Mouse (Mus musculus) liver, postnatal 0 days (tissue): ENCODE measurements around the gene Zbtb32. TPM values are rescaled to one million over a fixed set of nuclear protein-coding genes. Genes with fewer than 3 reads are reported as not detected.

ENCODE experiments used
- ATAC-seq: fragments of 200-750 bp; cut with Nextera tagmentation; 2 replicates; pipeline ENCODE4 v1.8.0; 2017; ENCODE audit warnings: mild to moderate bottlenecking, moderate library complexity
- DNase-seq: peaks from one replicate; pipeline ENCODE4 v3.0.0-alpha.2; 2016
- H3K27ac ChIP-seq: fragments of 300-500 bp; sonication (generic); 2 replicates; pipeline ENCODE4 v1.5.1; 2014; ENCODE audit warnings: antibody characterized with exemption, moderate library complexity, mild to moderate bottlenecking, low read depth
- H3K27me3 ChIP-seq: fragments of 300-500 bp; sonication (generic); 2 replicates; pipeline ENCODE4 v1.6.1; 2014; ENCODE audit warnings: low read length, control low read depth, mixed read lengths; ENCODE audit not compliant: insufficient read depth
- H3K36me3 ChIP-seq: fragments of 300-500 bp; sonication (generic); replicated peaks from 2 replicates; pipeline ENCODE4 v1.6.1; 2014; ENCODE audit warnings: mild to moderate bottlenecking, control low read depth, low read length, moderate library complexity, mixed read lengths; ENCODE audit not compliant: insufficient read depth
- H3K4me1 ChIP-seq: fragments of 300-500 bp; sonication (generic); 2 replicates; pipeline ENCODE4 v1.6.1; 2014; ENCODE audit warnings: antibody characterized with exemption, mild to moderate bottlenecking, control low read depth; ENCODE audit not compliant: insufficient read depth
- H3K4me2 ChIP-seq: fragments of 300-500 bp; sonication (generic); 2 replicates; pipeline ENCODE4 v1.6.1; 2014; ENCODE audit warnings: low read depth, mild to moderate bottlenecking, low read length, moderate library complexity, mixed read lengths
- H3K4me3 ChIP-seq: fragments of 300-500 bp; sonication (generic); 2 replicates; pipeline ENCODE4 v1.5.1; 2014; ENCODE audit warnings: low read depth, low read length
- H3K9ac ChIP-seq: fragments of 300-500 bp; sonication (generic); replicated peaks from 2 replicates; pipeline ENCODE4 v1.6.1; 2014; ENCODE audit warnings: mild to moderate bottlenecking, moderate library complexity
- H3K9me3 ChIP-seq: fragments of 300-500 bp; sonication (generic); 2 replicates; pipeline ENCODE4 v1.6.1; 2016; ENCODE audit warnings: mild to moderate bottlenecking, control low read depth, low read length, mixed read lengths
- CTCF ChIP-seq: sonication (generic); IDR thresholded peaks from 2 replicates; pipeline ENCODE4 v1.5.1; 2016; ENCODE audit warnings: antibody characterized with exemption, low read depth
- EP300 ChIP-seq: IDR thresholded peaks from 2 replicates; pipeline ENCODE4 v1.6.1; 2016; ENCODE audit warnings: antibody characterized with exemption, low read depth, mild to moderate bottlenecking
- WGBS: fragments of 180-500 bp; shearing (Covaris S2); extraction: QIAGEN DNeasy Blood & Tissue Kit; methylation state at CpG from one replicate; pipeline ENCODE4 v1.1.7; 2014; ENCODE audit not compliant: insufficient replicate concordance; 5-methylcytosine and 5-hydroxymethylcytosine counted together
- microRNA-seq: library from miRNA; unstranded; fragments of <30 nt; microRNA quantifications from one replicate; pipeline ENCODE4, GENCODE M21; 2016
- polyA plus RNA-seq: library from polyadenylated mRNA; unstranded; fragments of >200 nt; fragmentation: Nextera tagmentation; extraction: Ambion mirVana; gene quantifications from 2 replicates; pipeline ENCODE4 v1.2.1, GENCODE M21; 2015

Zbtb32 gene
- polyA plus RNA-seq, 1 experiment from 2014 or later: 1.2 TPM

DNA sequence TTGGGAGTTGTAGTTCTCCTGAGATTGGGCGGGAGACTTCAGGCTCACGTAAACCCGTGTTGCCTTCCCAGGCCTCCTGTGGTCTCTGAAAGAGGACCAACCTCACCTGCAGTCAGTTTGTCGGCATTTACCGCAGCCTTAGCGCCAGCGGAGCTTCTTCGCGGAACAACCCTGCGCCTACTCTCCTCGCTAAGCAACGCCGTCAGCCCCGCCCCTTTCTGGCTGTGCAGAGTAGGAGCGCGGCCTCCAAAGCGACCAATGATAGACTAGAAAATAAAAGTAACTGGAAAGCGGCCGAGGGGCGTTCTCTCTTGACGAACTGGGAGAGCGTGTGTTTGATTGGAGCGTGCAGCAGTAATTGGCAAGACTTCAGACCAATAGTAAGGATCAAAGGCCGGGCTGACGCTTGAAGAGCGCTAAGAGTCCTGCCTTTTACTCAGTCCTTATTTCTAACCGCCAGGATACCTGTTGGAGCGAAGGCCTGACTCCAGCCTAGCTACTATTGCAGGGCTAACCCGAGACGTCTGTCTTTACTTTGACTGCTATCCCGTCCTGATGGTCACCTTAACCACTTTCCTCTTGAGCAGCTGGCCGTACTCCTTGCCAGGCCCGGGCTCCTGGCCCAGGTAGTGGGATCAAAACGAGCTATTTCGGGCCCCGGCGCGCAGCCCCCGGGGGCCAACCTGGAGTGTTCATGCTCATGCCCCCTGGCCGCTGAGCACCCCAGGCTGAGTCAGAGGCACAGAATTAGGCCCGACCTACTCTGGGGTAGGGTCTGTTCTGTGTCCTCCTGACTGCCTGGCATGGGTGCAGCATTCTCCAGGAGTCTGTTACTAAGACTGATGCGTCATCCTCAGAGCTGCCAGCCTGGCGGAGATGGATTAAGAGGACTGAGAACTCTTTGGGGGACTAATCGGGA is 46.3 kb downstream of the Zbtb32 start, which contains the start of the genes Hspb6 and Proser3:
Gene Hspb6, plus strand, starts transcription at position 77 of the 919 bp plus-strand sequence.
Gene Proser3, minus strand, starts transcription at position 198 of the 919 bp plus-strand sequence.
- peak within 1 kb of the TSS; percentile 79 for H3K9ac ChIP-seq
- DNase-seq (peak; percentile 97), ATAC-seq (peak; percentile 95)
- H3K27ac ChIP-seq: peak within 1 kb of the TSS; percentile 93
- H3K4me3 ChIP-seq: peak within 1 kb of the TSS; percentile 69
- H3K4me1 ChIP-seq: peaks cover 13% of the 10 kb centered on the region
- H3K9me3 ChIP-seq: no peaks in the 10 kb centered on the region
- peaks cover 25% of the 10 kb centered on the region for H3K36me3 ChIP-seq
- TF ChIP-seq CTCF (no peak), EP300 (peak; percentile 30; the same call in 1 of the 2 replicates)
- peak within 1 kb of the TSS; percentile 90 for H3K4me2 ChIP-seq
- under 1% methylated on average over 44 of the region's 44 CpGs for WGBS
- no peaks in the 10 kb centered on the region for H3K27me3 ChIP-seq

- ATAC-seq: peak; percentile 65
- Histone ChIP-seq H3K4me3 (peak overlapping the region; percentile 69), H3K9ac (peak overlapping the region; percentile 62), H3K4me2 (peak overlapping the region; percentile 90), H3K4me1 (peaks cover 13% of the 10 kb centered on the region), H3K36me3 (peaks cover 21% of the 10 kb centered on the region), H3K27ac (peak overlapping the region; percentile 93), H3K9me3 (no peaks in the 10 kb centered on the region), H3K27me3 (no peaks in the 10 kb centered on the region)
- 1% methylated on average over 10 of the region's 10 CpGs for WGBS
- TF ChIP-seq CTCF (peak; percentile 62), EP300 (no peak)
- no peak for DNase-seq
Observed at GRCm38 (mm10) chr7:30551445-30552101, 47.1 kb downstream of the Zbtb32 start.

DNA sequence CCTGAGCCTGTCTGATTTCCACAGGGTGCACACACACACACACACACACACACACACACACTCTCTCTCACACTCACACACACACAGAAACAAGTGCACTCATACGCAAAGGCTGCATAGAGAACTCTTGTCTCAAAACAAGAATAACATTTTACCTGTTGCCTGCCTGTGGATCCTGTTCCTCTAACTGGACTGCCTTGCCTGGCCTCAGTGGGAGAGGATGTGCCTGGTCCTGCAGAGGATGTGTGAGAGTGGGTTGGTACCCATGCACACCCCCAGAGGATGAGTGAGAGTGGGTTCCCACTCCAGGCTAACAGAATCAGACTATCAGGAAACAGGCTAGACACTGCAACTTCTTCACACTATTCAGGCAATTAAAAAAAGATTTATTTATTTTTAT is 48.1 kb downstream of the Zbtb32 start:
- DNase-seq (no peak), ATAC-seq (no peak)
- no peak overlapping the region for H3K9ac ChIP-seq
- H3K4me3 ChIP-seq: no peak overlapping the region
- H3K27me3 ChIP-seq: no peaks in the 10 kb centered on the region
- peaks cover 13% of the 10 kb centered on the region for H3K4me1 ChIP-seq
- no peaks in the 10 kb centered on the region for H3K9me3 ChIP-seq
- WGBS: 92% methylated on average over 1 of the region's 1 CpGs
- TF ChIP-seq EP300: no peak
- no peak for TF ChIP-seq CTCF
- H3K27ac ChIP-seq: no peak overlapping the region
- no peak overlapping the region for H3K4me2 ChIP-seq
- H3K36me3 ChIP-seq: peaks cover 24% of the 10 kb centered on the region

GRCm38 (mm10) chr7:30549880-30550279 is 48.8 kb downstream of the Zbtb32 start:
- no peak overlapping the region for H3K4me3 ChIP-seq
- TF ChIP-seq CTCF: no peak
- no peak for TF ChIP-seq EP300
- H3K27ac ChIP-seq: no peak overlapping the region
- no peaks in the 10 kb centered on the region for H3K27me3 ChIP-seq
- no peaks in the 10 kb centered on the region for H3K9me3 ChIP-seq
- no peak for DNase-seq
- H3K4me1 ChIP-seq: peaks cover 13% of the 10 kb centered on the region
- H3K36me3 ChIP-seq: peaks cover 20% of the 10 kb centered on the region
- no peak for ATAC-seq
- WGBS: 81% methylated on average over 2 of the region's 2 CpGs
- no peak overlapping the region for H3K9ac ChIP-seq
- H3K4me2 ChIP-seq: no peak overlapping the region

- no peak for ATAC-seq
Observed at GRCm38 (mm10) chr7:30544327-30544726, 54.4 kb downstream of the Zbtb32 start.

GRCm38 (mm10) chr7:30540572-30540971 is 58.1 kb downstream of the Zbtb32 start:
- H3K9me3 ChIP-seq: no peaks in the 10 kb centered on the region
- no peak overlapping the region for H3K4me3 ChIP-seq
- peaks cover 3% of the 10 kb centered on the region for H3K4me1 ChIP-seq
- no peak for TF ChIP-seq CTCF
- no peak for TF ChIP-seq EP300
- H3K4me2 ChIP-seq: no peak overlapping the region
- WGBS: 81% methylated on average over 7 of the region's 7 CpGs
- ATAC-seq (no peak), DNase-seq (peak; percentile 8)
- peaks cover 4% of the 10 kb centered on the region; the same call in 1 of the 2 replicates for H3K36me3 ChIP-seq
- H3K27me3 ChIP-seq: no peaks in the 10 kb centered on the region
- H3K27ac ChIP-seq: no peak overlapping the region
- H3K9ac ChIP-seq: no peak overlapping the region

More at GRCm38 (mm10) chr7:30544327-30544726, 54.4 kb downstream of the Zbtb32 start:
- no peak for DNase-seq
- no peaks in the 10 kb centered on the region for H3K9me3 ChIP-seq
- no peak overlapping the region for H3K9ac ChIP-seq
- no peak overlapping the region for H3K27ac ChIP-seq
- peaks cover 14% of the 10 kb centered on the region; the same call in 1 of the 2 replicates for H3K36me3 ChIP-seq
- no peaks in the 10 kb centered on the region for H3K27me3 ChIP-seq
- no peak overlapping the region for H3K4me3 ChIP-seq
- no peak for TF ChIP-seq EP300
- no peak for TF ChIP-seq CTCF
- WGBS: 52% methylated on average over 2 of the region's 2 CpGs
- H3K4me1 ChIP-seq: no peaks in the 10 kb centered on the region
- H3K4me2 ChIP-seq: no peak overlapping the region

Small RNA genes within 50 kb of the gene (microRNA-seq; reads per million reads assigned to microRNA genes)
- gene Gm38670: 2.0 reads per million
- not detected for gene Mir3569

Other genes starting within 250 kb of the Zbtb32 start
- gene Lrfn3, start 236.1 kb downstream of the Zbtb32 start, polyA plus RNA-seq: 7.4 and 8.3 TPM in 2 replicates
- gene Tyrobp, start 185.1 kb downstream of the Zbtb32 start, polyA plus RNA-seq: 221 and 231 TPM in 2 replicates
- gene Hcst, start 179.1 kb downstream of the Zbtb32 start, polyA plus RNA-seq: 17.4 and 17.6 TPM in 2 replicates
- 1.7 and 2.3 TPM in 2 replicates for gene Nfkbid, start 177.2 kb downstream of the Zbtb32 start, polyA plus RNA-seq
- gene Aplp1, start 153.4 kb downstream of the Zbtb32 start, polyA plus RNA-seq: 1.2 and 1.6 TPM in 2 replicates
- 0.05 TPM in 1 of 2 replicates, not detected in the other for gene Kirrel2, start 141.2 kb downstream of the Zbtb32 start, polyA plus RNA-seq
- 0.06 and 0.07 TPM in 2 replicates for gene Nphs1, start 140.6 kb downstream of the Zbtb32 start, polyA plus RNA-seq
- gene Prodh2, start 105.3 kb downstream of the Zbtb32 start, polyA plus RNA-seq: 203 and 205 TPM in 2 replicates
- 1.0 and 1.1 TPM in 2 replicates for gene Arhgap33, start 63.8 kb downstream of the Zbtb32 start, polyA plus RNA-seq
- gene Hspb6, start 46.7 kb downstream of the Zbtb32 start, polyA plus RNA-seq: 4.9 and 6.6 TPM in 2 replicates
- 0.53 and 1.1 TPM in 2 replicates for gene Proser3, start 46.6 kb downstream of the Zbtb32 start, polyA plus RNA-seq
- 16.0 and 18.9 TPM in 2 replicates for gene Lin37, start 39.1 kb downstream of the Zbtb32 start, polyA plus RNA-seq
- gene U2af1l4, start 35.6 kb downstream of the Zbtb32 start, polyA plus RNA-seq: 34.4 and 34.8 TPM in 2 replicates
- gene Gm49396, start 35.6 kb downstream of the Zbtb32 start, polyA plus RNA-seq: 1.5 and 1.8 TPM in 2 replicates
- 85.3 and 94.5 TPM in 2 replicates for gene Psenen, start 35.3 kb downstream of the Zbtb32 start, polyA plus RNA-seq
- gene Igflr1, start 33.5 kb downstream of the Zbtb32 start, polyA plus RNA-seq: 0.52 and 1.2 TPM in 2 replicates
- 1.9 and 3.1 TPM in 2 replicates for gene Kmt2b, start 10.2 kb downstream of the Zbtb32 start, polyA plus RNA-seq
- 0.07 and 0.14 TPM in 2 replicates for gene Upk1a, start 13.9 kb upstream of the Zbtb32 start, polyA plus RNA-seq
- gene Cox6b1, start 27.2 kb upstream of the Zbtb32 start, polyA plus RNA-seq: 995 and 998 TPM in 2 replicates
- gene Etv2, start 36.9 kb upstream of the Zbtb32 start, polyA plus RNA-seq: not detected in 2 replicates
- gene Rbm42, start 51.4 kb upstream of the Zbtb32 start, polyA plus RNA-seq: 41.8 and 43.3 TPM in 2 replicates
- gene Haus5, start 66.1 kb upstream of the Zbtb32 start, polyA plus RNA-seq: 11.4 and 13.0 TPM in 2 replicates
- not detected in 2 replicates for gene Pmis2, start 72.7 kb upstream of the Zbtb32 start, polyA plus RNA-seq
- 0.53 and 1.4 TPM in 2 replicates for gene 2200002J24Rik, start 100.0 kb upstream of the Zbtb32 start, polyA plus RNA-seq
- 1.1 and 1.6 TPM in 2 replicates for gene Atp4a, start 113.3 kb upstream of the Zbtb32 start, polyA plus RNA-seq
- 153 and 158 TPM in 2 replicates for gene Tmem147, start 130.6 kb upstream of the Zbtb32 start, polyA plus RNA-seq
- 0.12 TPM in 1 of 2 replicates, not detected in the other for gene Gapdhs, start 144.8 kb upstream of the Zbtb32 start, polyA plus RNA-seq
- 0.69 and 0.77 TPM in 2 replicates for gene Sbsn, start 152.6 kb upstream of the Zbtb32 start, polyA plus RNA-seq
- gene Dmkn, start 164.8 kb upstream of the Zbtb32 start, polyA plus RNA-seq: 1.5 and 1.8 TPM in 2 replicates
- not detected in 2 replicates for gene Krtdap, start 189.0 kb upstream of the Zbtb32 start, polyA plus RNA-seq
- gene Ffar2, start 224.9 kb upstream of the Zbtb32 start, polyA plus RNA-seq: 1.6 and 2.1 TPM in 2 replicates